Comparison of ENCODE assay signal across 10 mouse cellular contexts in the genomic region with DNA sequence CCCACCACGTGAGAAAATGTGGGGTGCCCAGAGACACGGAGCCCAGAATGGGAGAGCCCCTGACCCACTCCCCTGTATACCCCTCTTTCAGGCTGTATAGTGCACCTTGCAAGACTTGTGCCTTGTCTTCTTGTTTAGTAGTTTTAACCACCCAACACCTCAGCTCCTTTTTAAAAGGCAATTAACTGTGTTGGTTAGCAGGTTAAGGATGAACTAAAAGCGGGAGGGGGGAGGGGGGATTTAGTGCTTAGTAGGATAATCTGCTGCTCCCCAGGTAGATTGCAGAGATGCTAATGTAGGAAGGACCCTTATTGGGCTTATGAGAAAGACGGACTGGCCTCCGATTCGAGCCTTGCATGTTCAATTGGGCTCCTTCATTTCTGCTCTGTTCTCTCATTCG. TPM values are rescaled to one million over a fixed set of nuclear protein-coding genes. Genes with fewer than 3 reads are reported as not detected.
A peak's percentile ranks its signal among the peaks of the same experiment; 100 is the strongest.
DNase-seq lines count a peak whose midpoint lies in the region; ATAC-seq and TF ChIP-seq lines count a peak whose summit lies in the region.
"Had no signal": no experiment of that assay in that cellular context is flagged by ENCODE, and none has a peak within 500 bp of the region (broad histone marks: within the 10 kb centered on the region; RNA-seq: fewer than 3 reads in every experiment).

No protein-coding gene starts in this region.

- H3K4me1 ChIP-seq in forebrain, embryonic 14.5 days (ENCODE audit: control insufficient read depth, insufficient read depth, low read length) = peaks cover 3% of the 10 kb centered on the region; the same call in 1 of the 2 replicates
- peaks cover 11% of the 10 kb centered on the region; the same call in 1 of the 2 replicates for H3K4me1 ChIP-seq in limb, embryonic 13.5 days
- no peaks in the 10 kb centered on the region for H3K4me1 ChIP-seq in stomach, embryonic 15.5 days
- H3K4me1 ChIP-seq in thymus, adult 2 months (replicated peaks; ENCODE audit: control insufficient read depth, insufficient read depth, low read length) = no peaks in the 10 kb centered on the region

- no peak for TF ChIP-seq POLR2A in thymus, adult 2 months (IDR thresholded peaks at IDR 0.05; ENCODE audit: control insufficient read depth, extremely low read depth, insufficient read depth, low read length, poor library complexity)

- no peaks in the 10 kb centered on the region for H3K9me3 ChIP-seq in forebrain, embryonic 14.5 days (replicated peaks; ENCODE audit: control insufficient read depth, low read length)
- no peaks in the 10 kb centered on the region for H3K9me3 ChIP-seq in limb, embryonic 13.5 days
- no peaks in the 10 kb centered on the region for H3K9me3 ChIP-seq in stomach, embryonic 15.5 days

- peak overlapping the region; percentile 58 for H3K4me3 ChIP-seq in left cerebral cortex, adult 2 months
- peak overlapping the region; percentile 34 for H3K4me3 ChIP-seq in forebrain, embryonic 14.5 days (ENCODE audit: low read depth, low read length)
- H3K4me3 ChIP-seq in limb, embryonic 13.5 days = peak overlapping the region; percentile 40
- peak overlapping the region; percentile 32 for H3K4me3 ChIP-seq in stomach, embryonic 15.5 days (replicated peaks)
- H3K4me3 ChIP-seq in thymus, adult 2 months (ENCODE audit: control insufficient read depth, insufficient read depth, low read length) = no peak overlapping the region

- H3K4me2 ChIP-seq in forebrain, embryonic 14.5 days (ENCODE audit: low read length) = peak overlapping the region; percentile 55
- peak overlapping the region; percentile 71 for H3K4me2 ChIP-seq in limb, embryonic 13.5 days (replicated peaks)
- peak overlapping the region; percentile 62; the same call in 1 of the 2 replicates for H3K4me2 ChIP-seq in stomach, embryonic 15.5 days

- peak; percentile 21; the same call in 1 of the 2 replicates for ATAC-seq in forebrain, embryonic 14.5 days
- ATAC-seq in limb, embryonic 13.5 days (ENCODE audit: low FRiP score, low read depth) = no peak
- ATAC-seq in stomach, embryonic 15.5 days (ENCODE audit: insufficient read depth, low FRiP score, low read depth) = no peak

- TF ChIP-seq CTCF in left cerebral cortex, adult 2 months (IDR thresholded peaks at IDR 0.05) = no peak
- TF ChIP-seq CTCF in thymus, adult 2 months (IDR thresholded peaks at IDR 0.05; ENCODE audit: borderline replicate concordance, control insufficient read depth, extremely low read depth, insufficient read depth, low read length, poor library complexity) = no peak

- WGBS in forebrain, embryonic 14.5 days = 5% methylated on average over 7 of the region's 7 CpGs
- WGBS in limb, embryonic 13.5 days = 9% methylated on average over 7 of the region's 7 CpGs
- 5% methylated on average over 7 of the region's 7 CpGs for WGBS in stomach, embryonic 15.5 days
- WGBS in thymus, adult 2 months = 11% methylated on average over 7 of the region's 7 CpGs

- no peaks in the 10 kb centered on the region for H3K36me3 ChIP-seq in forebrain, embryonic 14.5 days (ENCODE audit: control insufficient read depth, insufficient read depth, low read length)
- H3K36me3 ChIP-seq in limb, embryonic 13.5 days = no peaks in the 10 kb centered on the region
- H3K36me3 ChIP-seq in stomach, embryonic 15.5 days = no peaks in the 10 kb centered on the region
- no peaks in the 10 kb centered on the region for H3K36me3 ChIP-seq in thymus, adult 2 months (ENCODE audit: control insufficient read depth, insufficient read depth, low read length)

- no peak overlapping the region for H3K9ac ChIP-seq in forebrain, embryonic 14.5 days (ENCODE audit: low read length)
- H3K9ac ChIP-seq in limb, embryonic 13.5 days = no peak overlapping the region
- no peak overlapping the region for H3K9ac ChIP-seq in stomach, embryonic 15.5 days

- H3K27ac ChIP-seq in left cerebral cortex, adult 2 months = peak overlapping the region; percentile 70
- H3K27ac ChIP-seq in forebrain, embryonic 14.5 days (ENCODE audit: low read depth, low read length) = no peak overlapping the region
- no peak overlapping the region for H3K27ac ChIP-seq in limb, embryonic 13.5 days
- no peak overlapping the region for H3K27ac ChIP-seq in stomach, embryonic 15.5 days
- H3K27ac ChIP-seq in thymus, adult 2 months (ENCODE audit: control insufficient read depth, insufficient read depth, low read length) = no peak overlapping the region

- H3K27me3 ChIP-seq in forebrain, embryonic 14.5 days (replicated peaks; ENCODE audit: control insufficient read depth, insufficient read depth, low read length) = peaks cover 20% of the 10 kb centered on the region
- H3K27me3 ChIP-seq in limb, embryonic 13.5 days = peaks cover 55% of the 10 kb centered on the region
- peaks cover 10% of the 10 kb centered on the region for H3K27me3 ChIP-seq in stomach, embryonic 15.5 days (replicated peaks)
- no peaks in the 10 kb centered on the region for H3K27me3 ChIP-seq in thymus, adult 2 months (ENCODE audit: control insufficient read depth, insufficient read depth, low read length)

- intact Hi-C loops in left cerebral cortex, adult 2 months (cut with DNase I) = loop anchor here (5.0 kb wide), 4 partner anchors 74 to 709 kb away; no protein-coding TSS in a partner anchor

- no peak for DNase-seq in left cerebral cortex, adult 2 months (ENCODE audit: extremely low spot score in 1 of 2, low spot score in 2 of 2)
- no peak for DNase-seq in left cerebral cortex, adult 9 months (ENCODE audit: low spot score in 2 of 2)
- DNase-seq in forebrain, embryonic 14.5 days (ENCODE audit: low spot score) = no peak
- DNase-seq in thymus, adult 2 months = no peak
- DNase-seq in cerebellum, postnatal 25 days = no peak
- DNase-seq: lung, postnatal 10 days; right cerebral cortex, adult 18-20 months had no signal

RNA-seq across cellular contexts. Expression of a gene that starts 1.0 kb away (rescaled TPM):
- 10 to 100 TPM; 26.7 to 27.8 TPM for total RNA-seq in left cerebral cortex, adult 2 months (2021)
- polyA plus RNA-seq in forebrain, embryonic 14.5 days (2014; fragmentation: Nextera tagmentation; extraction: Ambion mirVana) = 2.3 and 3.4 TPM in 2 replicates
- polyA plus RNA-seq in limb, embryonic 13.5 days (2015; fragmentation: Nextera tagmentation; extraction: Ambion mirVana) = 1.4 and 1.8 TPM in 2 replicates
- polyA plus RNA-seq in stomach, embryonic 15.5 days (2015; fragmentation: Nextera tagmentation; extraction: Ambion mirVana) = 1.8 and 1.9 TPM in 2 replicates
- 0.77 and 1.1 TPM in 2 replicates for polyA plus RNA-seq in thymus, adult 2 months (2012; rRNA removed)

RNA-seq across cellular contexts. Expression of a gene that starts 10.1 kb away (rescaled TPM):
- 1 to 10 TPM; 6.3 to 6.8 TPM for total RNA-seq in left cerebral cortex, adult 2 months (2021)
- 0.38 and 0.54 TPM in 2 replicates for polyA plus RNA-seq in forebrain, embryonic 14.5 days (2014; fragmentation: Nextera tagmentation; extraction: Ambion mirVana)
- 0.06 TPM in 1 of 2 replicates, not detected in the other for polyA plus RNA-seq in limb, embryonic 13.5 days (2015; fragmentation: Nextera tagmentation; extraction: Ambion mirVana)
- polyA plus RNA-seq in stomach, embryonic 15.5 days (2015; fragmentation: Nextera tagmentation; extraction: Ambion mirVana) = 0.09 TPM in 1 of 2 replicates, not detected in the other
- polyA plus RNA-seq in thymus, adult 2 months (2012; rRNA removed) = 0.06 TPM in 1 of 2 replicates, not detected in the other
- total RNA-seq: heart, adult 18-20 months had no signal
